Mouse (Mus musculus) thymus, adult 2 months (tissue): ENCODE measurements around the gene Mamdc2.

Source experiments
- CTCF ChIP-seq: fragments of 200-500 bp; IDR thresholded peaks from 2 replicates; pipeline ENCODE4 v1.5.1; 2012; ENCODE audit warnings: mild to moderate bottlenecking, control low read depth, low read length, moderate library complexity, borderline replicate concordance; ENCODE audit not compliant: control insufficient read depth, poor library complexity, insufficient read depth; ENCODE audit errors: extremely low read depth
- POLR2A ChIP-seq: fragments of 200-500 bp; IDR thresholded peaks from 2 replicates; pipeline ENCODE4 v1.6.1; 2012; ENCODE audit warnings: mild to moderate bottlenecking, low read length, control low read depth, moderate library complexity; ENCODE audit not compliant: control insufficient read depth, poor library complexity, insufficient read depth; ENCODE audit errors: extremely low read depth

GRCm38 (mm10) chr19:23349930-23350329 is 98.3 kb downstream of the Mamdc2 start:
- TF ChIP-seq POLR2A (no peak), CTCF (no peak)
